Mouse (Mus musculus): ENCODE measurements around the gene Dhx58. TPM values are rescaled to one million over a fixed set of nuclear protein-coding genes. Genes with fewer than 3 reads are reported as not detected.
"Not testable (repeated sequence)": the region's sequence is repeated elsewhere in the genome, so short reads cannot be mapped to it uniquely, and the experiment has no call there.

Gene Dhx58
- total and polyA plus RNA-seq, 2 experiments: 11.9 to 16.3 TPM

DNA sequence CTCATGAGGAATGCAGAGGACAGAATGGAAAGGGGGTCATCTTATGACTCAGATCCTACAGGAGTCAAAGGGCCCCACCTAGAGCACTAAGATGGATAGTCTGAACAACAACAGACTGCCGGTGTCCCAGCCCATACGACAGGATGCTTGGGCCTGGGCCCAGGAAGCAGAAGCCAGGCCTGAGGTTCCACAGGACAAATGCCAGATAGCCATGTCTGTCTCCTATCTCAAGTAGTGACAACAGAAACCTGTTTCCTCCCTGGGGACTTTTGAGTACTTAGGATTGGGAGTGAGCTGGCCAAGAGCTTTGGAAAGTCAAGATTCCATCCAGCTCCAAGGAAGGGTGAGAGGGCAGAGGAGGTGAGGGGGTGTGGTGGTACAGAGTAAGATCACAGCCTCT lies 32.1 kb downstream of the Dhx58 start:
- H3K4me3 ChIP-seq (ENCODE audit: insufficient read depth, low read depth, low read length): no peak overlapping the region
- WGBS: 59% methylated on average over 2 of the region's 2 CpGs
- H3K4me1 ChIP-seq (ENCODE audit: control insufficient read depth, insufficient read depth, low read length): no peaks in the 10 kb centered on the region
- no peaks in the 10 kb centered on the region for H3K36me3 ChIP-seq (ENCODE audit: control insufficient read depth, insufficient read depth, low read length)
- DNase-seq (ENCODE audit: extremely low read depth, low read depth, low spot score): no peak
- no peak overlapping the region for H3K27ac ChIP-seq (replicated peaks; ENCODE audit: insufficient read depth, low read depth, low read length)
- TF ChIP-seq POLR2A (IDR thresholded peaks at IDR 0.05; ENCODE audit: extremely low read depth, insufficient read depth, low read length): no peak
- no peak for TF ChIP-seq CTCF (IDR thresholded peaks at IDR 0.05; ENCODE audit: low read depth, low read length)
- no peaks in the 10 kb centered on the region for H3K79me2 ChIP-seq (ENCODE audit: control insufficient read depth, insufficient read depth, low read length)
- H3K9ac ChIP-seq (ENCODE audit: low read depth, low read length): no peak overlapping the region
- H3K27me3 ChIP-seq (ENCODE audit: control insufficient read depth, insufficient read depth, low read length): 0 out of 2 replicates have a peak, but pooled peaks cover 6% of the 10 kb centered on the region

GRCm38 (mm10) chr11:100671049-100671448 lies 33.0 kb downstream of the Dhx58 start:
- 100% methylated on average over 1 of the region's 1 CpGs for WGBS
- DNase-seq (ENCODE audit: extremely low read depth, low read depth, low spot score): no peak
- TF ChIP-seq POLR2A (IDR thresholded peaks at IDR 0.05; ENCODE audit: extremely low read depth, insufficient read depth, low read length) (no peak), CTCF (IDR thresholded peaks at IDR 0.05; ENCODE audit: low read depth, low read length) (no peak)
- Histone ChIP-seq H3K9ac (ENCODE audit: low read depth, low read length) (no peak overlapping the region), H3K27me3 (ENCODE audit: control insufficient read depth, insufficient read depth, low read length) (0 out of 2 replicates have a peak, but pooled peaks cover 6% of the 10 kb centered on the region), H3K4me1 (ENCODE audit: control insufficient read depth, insufficient read depth, low read length) (no peaks in the 10 kb centered on the region), H3K79me2 (ENCODE audit: control insufficient read depth, insufficient read depth, low read length) (no peaks in the 10 kb centered on the region), H3K36me3 (ENCODE audit: control insufficient read depth, insufficient read depth, low read length) (no peaks in the 10 kb centered on the region), H3K27ac (replicated peaks; ENCODE audit: insufficient read depth, low read depth, low read length) (no peak overlapping the region), H3K4me3 (ENCODE audit: insufficient read depth, low read depth, low read length) (no peak overlapping the region)

DNA sequence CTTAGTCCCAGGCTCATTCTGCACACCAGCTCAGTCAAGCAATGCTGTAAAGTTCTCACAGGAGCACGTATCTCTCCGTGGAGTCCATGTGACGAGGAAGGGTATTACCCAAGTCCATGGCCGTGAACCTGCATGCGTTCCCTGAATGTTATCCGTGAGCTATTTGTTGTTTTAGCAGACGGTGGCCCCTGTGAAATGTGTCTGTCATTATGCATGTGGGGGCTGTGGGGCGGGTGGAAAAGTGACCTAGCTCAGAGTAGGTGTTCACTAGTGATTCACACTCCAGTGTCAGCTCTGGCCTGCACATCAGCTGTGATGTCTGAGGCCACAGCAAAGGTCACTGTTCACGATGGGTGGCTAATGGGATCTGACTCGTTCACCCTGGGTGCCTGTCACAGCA lies 44.3 kb downstream of the Dhx58 start:
- H3K27ac ChIP-seq (replicated peaks; ENCODE audit: insufficient read depth, low read depth, low read length): no peak overlapping the region
- no peak for DNase-seq (ENCODE audit: extremely low read depth, low read depth, low spot score)
- 76% methylated on average over 10 of the region's 10 CpGs for whole genome bisulfite sequencing
- no peak for TF ChIP-seq CTCF (IDR thresholded peaks at IDR 0.05; ENCODE audit: low read depth, low read length)
- TF ChIP-seq POLR2A (IDR thresholded peaks at IDR 0.05; ENCODE audit: extremely low read depth, insufficient read depth, low read length): no peak
- no peaks in the 10 kb centered on the region for H3K79me2 ChIP-seq (ENCODE audit: control insufficient read depth, insufficient read depth, low read length)
- no peaks in the 10 kb centered on the region for H3K4me1 ChIP-seq (ENCODE audit: control insufficient read depth, insufficient read depth, low read length)
- H3K36me3 ChIP-seq (ENCODE audit: control insufficient read depth, insufficient read depth, low read length): no peaks in the 10 kb centered on the region
- H3K4me3 ChIP-seq (ENCODE audit: insufficient read depth, low read depth, low read length): no peak overlapping the region
- no peak overlapping the region for H3K9ac ChIP-seq (ENCODE audit: low read depth, low read length)
- no peaks in the 10 kb centered on the region for H3K27me3 ChIP-seq (ENCODE audit: control insufficient read depth, insufficient read depth, low read length)

- H3K9ac ChIP-seq (ENCODE audit: low read depth, low read length): no peak overlapping the region
- H3K4me1 ChIP-seq (ENCODE audit: control insufficient read depth, insufficient read depth, low read length): no peaks in the 10 kb centered on the region
- no peak overlapping the region for H3K4me3 ChIP-seq (ENCODE audit: insufficient read depth, low read depth, low read length)
- no peak for DNase-seq (ENCODE audit: extremely low read depth, low read depth, low spot score)
- H3K27ac ChIP-seq (replicated peaks; ENCODE audit: insufficient read depth, low read depth, low read length): no peak overlapping the region
- no peaks in the 10 kb centered on the region for H3K79me2 ChIP-seq (ENCODE audit: control insufficient read depth, insufficient read depth, low read length)
- H3K27me3 ChIP-seq (ENCODE audit: control insufficient read depth, insufficient read depth, low read length): no peaks in the 10 kb centered on the region
- WGBS: 31% methylated on average over 6 of the region's 6 CpGs
- no peaks in the 10 kb centered on the region for H3K36me3 ChIP-seq (ENCODE audit: control insufficient read depth, insufficient read depth, low read length)
- TF ChIP-seq POLR2A (IDR thresholded peaks at IDR 0.05; ENCODE audit: extremely low read depth, insufficient read depth, low read length) (no peak), CTCF (IDR thresholded peaks at IDR 0.05; ENCODE audit: low read depth, low read length) (no peak)
These were observed 47.6 kb downstream of the Dhx58 start for GRCm38 (mm10) chr11:100656458-100656857.

DNA sequence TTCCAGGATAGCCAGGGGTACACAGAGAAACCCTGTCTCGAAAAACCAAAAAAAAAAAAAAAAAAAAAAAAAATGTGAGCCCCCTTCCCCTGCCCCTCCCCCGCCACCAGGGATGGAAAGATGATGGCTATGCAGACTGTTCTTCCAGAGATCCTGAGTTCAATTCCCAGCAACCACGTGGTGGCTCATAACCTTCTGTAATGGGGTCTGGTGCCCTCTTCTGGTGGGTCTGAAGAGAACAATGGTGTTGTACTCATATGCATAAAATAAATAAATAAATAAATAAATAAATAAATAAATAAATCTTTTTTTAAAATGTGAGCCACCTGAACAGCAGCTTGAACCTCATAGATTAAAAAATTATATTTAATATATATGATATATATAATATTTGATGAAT lies 48.5 kb downstream of the Dhx58 start:
- not testable (repeated sequence) for H3K4me3 ChIP-seq (ENCODE audit: insufficient read depth, low read depth, low read length); H3K27ac ChIP-seq (replicated peaks; ENCODE audit: insufficient read depth, low read depth, low read length); DNase-seq (ENCODE audit: extremely low read depth, low read depth, low spot score); H3K4me1 ChIP-seq (ENCODE audit: control insufficient read depth, insufficient read depth, low read length); H3K9ac ChIP-seq (ENCODE audit: low read depth, low read length); H3K79me2 ChIP-seq (ENCODE audit: control insufficient read depth, insufficient read depth, low read length); H3K27me3 ChIP-seq (ENCODE audit: control insufficient read depth, insufficient read depth, low read length); H3K36me3 ChIP-seq (ENCODE audit: control insufficient read depth, insufficient read depth, low read length)
- peak; percentile 15; the same call in 1 of the 2 replicates for TF ChIP-seq CTCF (IDR thresholded peaks at IDR 0.05; ENCODE audit: low read depth, low read length)
- WGBS: 63% methylated on average over 3 of the region's 3 CpGs

DNA sequence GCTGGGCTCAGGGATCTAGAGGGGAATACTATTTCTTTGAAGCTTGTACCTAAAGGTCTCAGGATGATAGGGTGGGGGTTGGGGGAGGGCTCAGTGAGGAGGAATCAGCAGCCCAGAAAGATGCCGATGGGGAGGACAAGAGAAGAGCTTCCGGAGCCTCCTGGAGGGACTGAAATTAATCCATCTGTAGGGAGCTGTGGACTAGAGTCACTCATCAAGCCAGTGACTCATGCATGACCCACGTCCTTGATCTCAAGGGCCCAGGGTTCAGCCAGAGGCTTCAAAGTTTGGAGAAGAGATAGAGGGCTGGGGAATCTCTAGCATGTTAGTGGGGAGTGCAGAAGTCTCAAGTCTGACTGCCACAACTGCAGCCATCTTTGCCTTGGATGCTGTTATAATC lies 52.3 kb downstream of the Dhx58 start:
- H3K27me3 ChIP-seq (ENCODE audit: control insufficient read depth, insufficient read depth, low read length): no peaks in the 10 kb centered on the region
- H3K27ac ChIP-seq (replicated peaks; ENCODE audit: insufficient read depth, low read depth, low read length): no peak overlapping the region
- no peaks in the 10 kb centered on the region for H3K4me1 ChIP-seq (ENCODE audit: control insufficient read depth, insufficient read depth, low read length)
- DNase-seq (ENCODE audit: extremely low read depth, low read depth, low spot score): no peak
- H3K4me3 ChIP-seq (ENCODE audit: insufficient read depth, low read depth, low read length): no peak overlapping the region
- TF ChIP-seq CTCF (IDR thresholded peaks at IDR 0.05; ENCODE audit: low read depth, low read length): no peak
- TF ChIP-seq POLR2A (IDR thresholded peaks at IDR 0.05; ENCODE audit: extremely low read depth, insufficient read depth, low read length): no peak
- 26% methylated on average over 3 of the region's 3 CpGs for WGBS
- no peaks in the 10 kb centered on the region for H3K79me2 ChIP-seq (ENCODE audit: control insufficient read depth, insufficient read depth, low read length)
- no peak overlapping the region for H3K9ac ChIP-seq (ENCODE audit: low read depth, low read length)
- no peaks in the 10 kb centered on the region for H3K36me3 ChIP-seq (ENCODE audit: control insufficient read depth, insufficient read depth, low read length)
